Mouse (Mus musculus) adrenal gland (tissue): ENCODE data around the gene Ngly1.

Source experiments
- intact Hi-C: fragments of 180-260 bp; cut with DNase I; formaldehyde crosslinking; loops from one replicate; pipeline ENCODE4 v1.15.1; 2025

Gene Ngly1

GRCm38 (mm10) chr14:16328531-16328930, 79.5 kb downstream of the Ngly1 start:
- intact Hi-C loops, result no loop called here

- intact Hi-C loops, result no loop called here
These were observed 79.9 kb downstream of the Ngly1 start for GRCm38 (mm10) chr14:16328959-16329480.

- intact Hi-C loops, result no loop called here
These were observed 80.7 kb downstream of the Ngly1 start for GRCm38 (mm10) chr14:16329756-16330155.

- intact Hi-C loops, result no loop called here
These were observed 85.2 kb downstream of the Ngly1 start for GRCm38 (mm10) chr14:16334260-16334659.

- intact Hi-C loops, result no loop called here
These were observed 86.8 kb downstream of the Ngly1 start for GRCm38 (mm10) chr14:16335835-16336417.

GRCm38 (mm10) chr14:16347505-16347904, 98.4 kb downstream of the Ngly1 start:
- intact Hi-C loops, result no loop called here

- intact Hi-C loops, result loop anchor here (5.0 kb wide), 1 partner anchor 112 kb away; the partner anchor contains the start of genes Ngly1 and Oxsm
These were observed 110.6 kb downstream of the Ngly1 start for GRCm38 (mm10) chr14:16359704-16360103.
